Mouse (Mus musculus): ENCODE results near the gene Nat8f2. TPM values are rescaled to one million over a fixed set of nuclear protein-coding genes. Genes with fewer than 3 reads are reported as not detected.

Nat8f2 gene
- total and polyA plus RNA-seq, 3 experiments, result 0.06 to 0.12 TPM; not detected in 1

DNA sequence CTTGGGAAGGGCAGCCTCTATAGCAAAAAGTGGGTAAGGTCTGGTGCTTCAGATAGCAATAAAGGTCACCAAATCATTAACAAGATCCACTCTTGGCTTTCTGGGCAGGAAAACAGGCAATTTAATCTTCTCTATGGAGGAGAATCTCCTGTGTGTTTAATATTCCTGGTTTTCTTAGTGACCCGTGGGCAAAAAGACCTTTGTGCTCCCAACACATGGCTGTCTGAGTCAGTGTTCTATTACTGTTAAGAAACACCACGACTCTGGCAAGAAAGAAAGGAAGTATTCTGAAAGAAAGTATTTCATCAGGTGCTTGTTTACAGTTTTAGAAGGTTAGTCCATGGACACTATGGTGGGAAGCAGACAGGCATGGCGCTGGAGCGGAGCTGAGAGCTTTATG, 46.7 kb downstream of the Nat8f2 start (continued):
- TF ChIP-seq RCOR1 (IDR thresholded peaks at IDR 0.05; ENCODE audit: low read depth, low read length), result no peak
- TF ChIP-seq UBTF (IDR thresholded peaks at IDR 0.05; ENCODE audit: borderline replicate concordance, insufficient read depth, low read depth, low read length), result no peak

DNA sequence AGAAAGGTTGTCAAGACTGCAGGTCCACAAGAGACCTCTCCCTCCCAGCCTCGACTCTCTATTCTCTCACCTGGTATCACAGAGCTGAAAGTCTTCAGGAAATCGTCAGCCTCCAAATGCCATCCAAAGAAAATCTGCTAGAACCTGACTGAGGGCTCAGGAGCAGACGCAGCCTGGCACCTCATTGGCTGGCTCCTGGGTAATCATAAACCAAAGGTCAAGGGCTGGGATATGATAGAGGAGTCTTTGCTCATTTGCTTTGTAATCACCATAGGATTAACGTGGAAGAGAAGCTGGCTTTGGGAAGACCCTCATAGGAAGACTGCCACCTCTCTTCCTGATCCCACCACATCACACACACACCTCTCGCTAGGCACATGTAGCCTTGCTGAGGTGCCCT, 48.1 kb downstream of the Nat8f2 start, which contains the start of the genes Nat8f6 and Nat8f5:
Gene Nat8f6 (minus strand): TSS at position 118 of the 400 bp plus-strand sequence.
Gene Nat8f5 (minus strand): TSS at position 136 of the 400 bp plus-strand sequence.
- no peaks in the 10 kb centered on the region for H3K9me3 ChIP-seq (replicated peaks; ENCODE audit: insufficient read depth, low read length)
- no peak for DNase-seq (ENCODE audit: low read depth, low spot score)
- H3K79me2 ChIP-seq (ENCODE audit: control insufficient read depth, insufficient read depth, low read length, poor library complexity), result no peaks in the 10 kb centered on the region
- TF ChIP-seq CTCF (IDR thresholded peaks at IDR 0.05 in 2 of 3, conservative IDR thresholded peaks at IDR 0.05 in 1 of 3; ENCODE audit: control insufficient read depth in 1 of 3, insufficient read depth in 1 of 3, low read depth in 2 of 3, low read length in 3 of 3, poor library complexity in 1 of 3, severe bottlenecking in 1 of 3), result no peak
- TF ChIP-seq NRF1 (IDR thresholded peaks at IDR 0.05; ENCODE audit: insufficient read depth, low read depth, low read length, poor library complexity, severe bottlenecking), result no peak
- TF ChIP-seq MAX (IDR thresholded peaks at IDR 0.05; ENCODE audit: low read length), result no peak
- no peak for TF ChIP-seq GATA1 (IDR thresholded peaks at IDR 0.05; ENCODE audit: low read depth, low read length)
- no peak for TF ChIP-seq ZMIZ1 (IDR thresholded peaks at IDR 0.05; ENCODE audit: low read depth, low read length)
- TF ChIP-seq POLR2AphosphoS2 (IDR thresholded peaks at IDR 0.05; ENCODE audit: low read length), result no peak
- no peak for TF ChIP-seq ELF1 (IDR thresholded peaks at IDR 0.05; ENCODE audit: low read depth, low read length)
- no peak for TF ChIP-seq USF1 (IDR thresholded peaks at IDR 0.05; ENCODE audit: low read depth, low read length)
- TF ChIP-seq TBP (IDR thresholded peaks at IDR 0.05; ENCODE audit: low read depth, low read length), result no peak
- TF ChIP-seq MYC (IDR thresholded peaks at IDR 0.05; ENCODE audit: low read depth, low read length), result no peak
- no peak for TF ChIP-seq MEF2A (IDR thresholded peaks at IDR 0.05; ENCODE audit: extremely low read depth, insufficient replicate concordance, low read depth, low read length, poor library complexity, severe bottlenecking)
- no peak for TF ChIP-seq CHD1 (IDR thresholded peaks at IDR 0.05; ENCODE audit: low read depth, low read length)
- TF ChIP-seq TCF12 (IDR thresholded peaks at IDR 0.05; ENCODE audit: low read depth, low read length), result no peak
- TF ChIP-seq GABPA (IDR thresholded peaks at IDR 0.05; ENCODE audit: low read depth, low read length), result no peak
- no peak for TF ChIP-seq EP300 (IDR thresholded peaks at IDR 0.05; ENCODE audit: low read depth in 1 of 2, low read length in 2 of 2)
- TF ChIP-seq ZNF384 (IDR thresholded peaks at IDR 0.05; ENCODE audit: low read depth, low read length), result no peak
- TF ChIP-seq POLR2AphosphoS5 (IDR thresholded peaks at IDR 0.05; ENCODE audit: borderline replicate concordance, low read depth, low read length), result no peak
- no peaks in the 10 kb centered on the region for H3K4me1 ChIP-seq (ENCODE audit: control insufficient read depth in 1 of 2, insufficient read depth in 2 of 2, low read length in 2 of 2)
- H3K27ac ChIP-seq (ENCODE audit: control insufficient read depth, low read depth, low read length), result no peak within 1 kb of the TSS
- H3K9ac ChIP-seq (ENCODE audit: control insufficient read depth, low read depth, low read length, poor library complexity, severe bottlenecking), result no peak within 1 kb of the TSS
- no peaks in the 10 kb centered on the region for H3K36me3 ChIP-seq (ENCODE audit: control insufficient read depth in 1 of 2, insufficient read depth in 2 of 2, low read length in 2 of 2)
- H3K27me3 ChIP-seq (ENCODE audit: control insufficient read depth in 1 of 2, insufficient read depth in 2 of 2, low read length in 2 of 2), result no peaks in the 10 kb centered on the region; a peak in 1 of 4 replicates
- H3K4me3 ChIP-seq (ENCODE audit: control insufficient read depth in 1 of 2, insufficient read depth in 1 of 2, low read depth in 2 of 2, low read length in 2 of 2), result no peak within 1 kb of the TSS
